ENCODE assay signal across 8 mouse cellular contexts in genomic region chr13:117602181-117602580, GRCm38 (mm10). TPM values are rescaled to one million over a fixed set of nuclear protein-coding genes. Genes with fewer than 3 reads are reported as not detected.
DNase-seq lines count a peak whose midpoint lies in the region; ATAC-seq lines count a peak whose summit lies in the region.

Hcn1 (plus strand) TSS chr13:117602320.

- peaks cover 15% of the 10 kb centered on the region for H3K4me1 ChIP-seq in embryonic facial prominence, embryonic 13.5 days
- peaks cover 19% of the 10 kb centered on the region for H3K4me1 ChIP-seq in heart, embryonic 10.5 days
- H3K4me1 ChIP-seq in kidney, embryonic 14.5 days (ENCODE audit: control insufficient read depth, insufficient read depth, low read length): peaks cover 6% of the 10 kb centered on the region; the same call in 1 of the 2 replicates
- H3K4me1 ChIP-seq in limb, embryonic 15.5 days: peaks cover 9% of the 10 kb centered on the region
- H3K4me1 ChIP-seq in midbrain, embryonic 16.5 days (ENCODE audit: control insufficient read depth, insufficient read depth, low read length): peaks cover 6% of the 10 kb centered on the region

- DNase-seq in gastrocnemius, adult 18-20 months (ENCODE audit: low spot score): peak; percentile 4
- no peak for DNase-seq in gastrocnemius, adult 8-10 months (ENCODE audit: low spot score in 2 of 2)
- DNase-seq in heart, embryonic 10.5 days (ENCODE audit: low spot score): peak; percentile 84
- peak; percentile 24 for DNase-seq in splenic B cell, adult 2 months (ENCODE audit: low read depth, low spot score)

- no peaks in the 10 kb centered on the region for H3K36me3 ChIP-seq in embryonic facial prominence, embryonic 13.5 days
- no peaks in the 10 kb centered on the region for H3K36me3 ChIP-seq in heart, embryonic 10.5 days
- no peaks in the 10 kb centered on the region for H3K36me3 ChIP-seq in kidney, embryonic 14.5 days (ENCODE audit: control insufficient read depth, insufficient read depth, low read length)
- no peaks in the 10 kb centered on the region for H3K36me3 ChIP-seq in limb, embryonic 15.5 days
- no peaks in the 10 kb centered on the region for H3K36me3 ChIP-seq in midbrain, embryonic 16.5 days (ENCODE audit: control insufficient read depth, insufficient read depth, low read length)
- H3K36me3 ChIP-seq in splenic B cell, adult 2 months (ENCODE audit: control insufficient read depth, insufficient read depth, low read length, poor library complexity, severe bottlenecking): no peaks in the 10 kb centered on the region

- peaks cover 30% of the 10 kb centered on the region for H3K27me3 ChIP-seq in embryonic facial prominence, embryonic 13.5 days
- H3K27me3 ChIP-seq in heart, embryonic 10.5 days (ENCODE audit: insufficient read depth, poor library complexity, severe bottlenecking): peaks cover 14% of the 10 kb centered on the region; the same call in 1 of the 2 replicates
- peaks cover 17% of the 10 kb centered on the region for H3K27me3 ChIP-seq in kidney, embryonic 14.5 days (ENCODE audit: control insufficient read depth, insufficient read depth, low read length)
- peaks cover 26% of the 10 kb centered on the region for H3K27me3 ChIP-seq in limb, embryonic 15.5 days
- H3K27me3 ChIP-seq in midbrain, embryonic 16.5 days (ENCODE audit: control insufficient read depth, insufficient read depth, low read depth, low read length): no peaks in the 10 kb centered on the region; the same call in none of the 2 replicates
- no peaks in the 10 kb centered on the region; the same call in 1 of the 2 replicates for H3K27me3 ChIP-seq in splenic B cell, adult 2 months (ENCODE audit: control insufficient read depth, insufficient read depth, low read length, poor library complexity, severe bottlenecking)

- WGBS in embryonic facial prominence, embryonic 13.5 days: 0% methylated on average over 41 of the region's 45 CpGs
- WGBS in heart, embryonic 10.5 days: 2% methylated on average over 45 of the region's 45 CpGs
- WGBS in kidney, embryonic 14.5 days: under 1% methylated on average over 43 of the region's 45 CpGs
- WGBS in limb, embryonic 15.5 days: under 1% methylated on average over 45 of the region's 45 CpGs
- WGBS in midbrain, embryonic 16.5 days: under 1% methylated on average over 45 of the region's 45 CpGs

- no peak within 1 kb of the TSS for H3K27ac ChIP-seq in embryonic facial prominence, embryonic 13.5 days
- H3K27ac ChIP-seq in heart, embryonic 10.5 days: peak within 1 kb of the TSS; percentile 76
- H3K27ac ChIP-seq in kidney, embryonic 14.5 days (ENCODE audit: low read depth, low read length): no peak within 1 kb of the TSS
- no peak within 1 kb of the TSS for H3K27ac ChIP-seq in limb, embryonic 15.5 days
- peak within 1 kb of the TSS; percentile 50; the same call in 1 of the 2 replicates for H3K27ac ChIP-seq in midbrain, embryonic 16.5 days (ENCODE audit: low read length)

- H3K9me3 ChIP-seq in embryonic facial prominence, embryonic 13.5 days: no peaks in the 10 kb centered on the region
- no peaks in the 10 kb centered on the region for H3K9me3 ChIP-seq in heart, embryonic 10.5 days
- no peaks in the 10 kb centered on the region for H3K9me3 ChIP-seq in kidney, embryonic 14.5 days (ENCODE audit: control insufficient read depth, low read length)
- H3K9me3 ChIP-seq in limb, embryonic 15.5 days: no peaks in the 10 kb centered on the region
- no peaks in the 10 kb centered on the region for H3K9me3 ChIP-seq in midbrain, embryonic 16.5 days (replicated peaks; ENCODE audit: control insufficient read depth, low read length, poor library complexity, severe bottlenecking)

- peak within 1 kb of the TSS; percentile 98 for H3K4me2 ChIP-seq in embryonic facial prominence, embryonic 13.5 days
- peak within 1 kb of the TSS; percentile 97 for H3K4me2 ChIP-seq in kidney, embryonic 14.5 days (replicated peaks; ENCODE audit: low read depth, low read length)
- H3K4me2 ChIP-seq in limb, embryonic 15.5 days: peak within 1 kb of the TSS; percentile 98
- H3K4me2 ChIP-seq in midbrain, embryonic 16.5 days (ENCODE audit: low read length): peak within 1 kb of the TSS; percentile 66

- ATAC-seq in embryonic facial prominence, embryonic 13.5 days (ENCODE audit: insufficient number of reproducible peaks, insufficient read depth, low FRiP score, low TSS enrichment, low read depth): peak; percentile 90
- peak; percentile 99 for ATAC-seq in kidney, embryonic 14.5 days (ENCODE audit: low FRiP score, low TSS enrichment)
- ATAC-seq in limb, embryonic 15.5 days (ENCODE audit: insufficient number of reproducible peaks, low FRiP score, low TSS enrichment, low read depth): peak; percentile 76
- peak; percentile 99 for ATAC-seq in midbrain, embryonic 16.5 days

- peak within 1 kb of the TSS; percentile 67 for H3K9ac ChIP-seq in embryonic facial prominence, embryonic 13.5 days
- peak within 1 kb of the TSS; percentile 40; the same call in 1 of the 2 replicates for H3K9ac ChIP-seq in kidney, embryonic 14.5 days (ENCODE audit: low read depth, low read length)
- H3K9ac ChIP-seq in limb, embryonic 15.5 days: 0 out of 2 replicates have a peak within 1 kb of the TSS, but pooled peaks have one; percentile 26
- peak within 1 kb of the TSS; percentile 76 for H3K9ac ChIP-seq in midbrain, embryonic 16.5 days (ENCODE audit: low read depth, low read length)

- peak within 1 kb of the TSS; percentile 62 for H3K4me3 ChIP-seq in embryonic facial prominence, embryonic 13.5 days
- H3K4me3 ChIP-seq in heart, embryonic 10.5 days: peak within 1 kb of the TSS; percentile 78
- peak within 1 kb of the TSS; percentile 58 for H3K4me3 ChIP-seq in kidney, embryonic 14.5 days (ENCODE audit: low read length)
- H3K4me3 ChIP-seq in limb, embryonic 15.5 days: peak within 1 kb of the TSS; percentile 54
- H3K4me3 ChIP-seq in midbrain, embryonic 16.5 days (ENCODE audit: low read depth, low read length): peak within 1 kb of the TSS; percentile 85

RNA-seq across cellular contexts. Expression of gene Hcn1, which starts in this region (rescaled TPM):
- under 1 TPM; 0.07 to 0.14 TPM for total RNA-seq in gastrocnemius, adult 18-20 months (2021)
- under 1 TPM; 0.05 to 0.10 (median 0.07) TPM for total RNA-seq in gastrocnemius, adult 8-10 months (2022)
- polyA plus RNA-seq in embryonic facial prominence, embryonic 13.5 days (2015; fragmentation: Nextera tagmentation; extraction: Ambion mirVana): 0.24 and 0.30 TPM in 2 replicates
- polyA plus RNA-seq in heart, embryonic 10.5 days (2016; fragmentation: Nextera tagmentation; extraction: Ambion mirVana): 0.15 and 0.23 TPM in 2 replicates
- 0.01 TPM in 1 of 2 replicates, not detected in the other for polyA plus RNA-seq in kidney, embryonic 14.5 days (2014; fragmentation: Nextera tagmentation; extraction: Ambion mirVana)
- polyA plus RNA-seq in limb, embryonic 15.5 days (2015; fragmentation: Nextera tagmentation; extraction: Ambion mirVana): 0.06 and 0.13 TPM in 2 replicates
- polyA plus RNA-seq in midbrain, embryonic 16.5 days (2015; fragmentation: Nextera tagmentation; extraction: Ambion mirVana): 0.56 and 0.57 TPM in 2 replicates

Comparison
In these comparisons a context has a peak if more than half of its experiments do, and no peak if none do; other contexts are left out.
1. Peak in DNase-seq in gastrocnemius, adult 18-20 months; RNA of the gene not detected or under 1 TPM.
2. Peak in ATAC-seq, H3K4me3 ChIP-seq, H3K9ac ChIP-seq and H3K4me2 ChIP-seq in embryonic facial prominence, embryonic 13.5 days; RNA of the gene not detected or under 1 TPM.
3. Peak in DNase-seq, H3K4me3 ChIP-seq and H3K27ac ChIP-seq in heart, embryonic 10.5 days; RNA of the gene not detected or under 1 TPM.
4. Peak in ATAC-seq, H3K4me3 ChIP-seq, H3K9ac ChIP-seq and H3K4me2 ChIP-seq in kidney, embryonic 14.5 days; RNA of the gene not detected or under 1 TPM.
5. Peak in ATAC-seq, H3K4me3 ChIP-seq, H3K9ac ChIP-seq and H3K4me2 ChIP-seq in limb, embryonic 15.5 days; RNA of the gene not detected or under 1 TPM.
6. Peak in ATAC-seq, H3K4me3 ChIP-seq, H3K27ac ChIP-seq, H3K9ac ChIP-seq and H3K4me2 ChIP-seq in midbrain, embryonic 16.5 days; RNA of the gene not detected or under 1 TPM.
7. H3K9ac ChIP-seq: peak in every context shown above with its lines; median percentile 76 in midbrain, embryonic 16.5 days; 67 in embryonic facial prominence, embryonic 13.5 days; 40 in kidney, embryonic 14.5 days; 26 in limb, embryonic 15.5 days.